Mouse (Mus musculus) megakaryocyte, adult 5-6 weeks (primary cell): ENCODE results near the gene Aldh1l1. TPM values are rescaled to one million over a fixed set of nuclear protein-coding genes. Genes with fewer than 3 reads are reported as not detected.

Source experiments
- ATAC-seq: 2 replicates; pipeline ENCODE4 v1.8.0; 2016; ENCODE audit warnings: mild to moderate bottlenecking, inconsistent platforms; ENCODE audit not compliant: poor library complexity, severe bottlenecking
- total RNA-seq, 2 experiments: library from RNA; stranded (forward) in 1 of 2; stranded (reverse) in 1 of 2; fragments of 153-499, 151-499 nt in 1 of 2; fragments of 221-1000, 200-1000 nt in 1 of 2; gene quantifications; 2 replicates each; pipeline versions ENCODE4 v1.2.3 to v1.2.4; 2015 to 2017

Aldh1l1 gene
- total RNA-seq, 2 experiments from 2014 or later = 0.31 to 0.55 TPM

DNA sequence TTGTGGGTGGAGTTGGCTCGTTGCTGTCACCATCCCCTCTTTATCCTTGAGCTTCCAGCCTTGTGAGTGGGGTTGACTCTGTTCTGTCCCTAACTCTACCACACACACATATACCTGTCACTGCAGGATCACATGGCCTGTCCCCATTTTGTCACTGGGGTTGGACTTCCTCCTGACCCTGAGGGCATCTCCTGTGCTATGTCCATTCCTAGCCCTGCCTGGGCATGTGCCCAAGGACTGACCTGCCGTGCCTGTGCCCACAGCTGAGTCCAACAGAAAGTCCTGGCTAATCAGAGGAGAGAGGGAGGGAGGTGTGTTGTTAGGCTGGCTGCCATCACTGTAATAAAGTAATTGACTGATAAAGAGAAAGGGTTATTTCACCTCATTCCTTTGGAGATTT lies 58.2 kb downstream of the Aldh1l1 start:
- ATAC-seq = no peak

DNA sequence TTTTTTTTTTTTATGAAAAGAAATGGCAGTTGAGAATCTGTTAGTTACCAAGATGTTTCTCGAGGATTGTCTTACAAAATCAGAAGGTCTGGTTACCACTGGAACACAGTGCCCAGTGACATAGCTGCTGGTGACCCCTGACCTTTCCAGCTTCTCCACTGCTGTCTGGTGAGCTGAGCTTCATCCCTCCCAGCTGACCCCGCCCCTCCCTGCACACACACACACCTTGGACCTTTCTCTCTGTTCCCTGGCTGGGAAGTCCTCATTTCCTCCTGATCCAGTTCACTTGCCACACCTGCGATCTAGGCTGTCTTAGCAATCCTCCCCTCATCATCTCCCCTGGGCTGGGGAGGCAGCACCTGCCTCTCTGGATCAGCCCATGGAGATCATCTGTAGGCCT lies 60.0 kb downstream of the Aldh1l1 start:
- ATAC-seq = no peak

- ATAC-seq = no peak
Measured at GRCm38 (mm10) chr6:90547041-90547440, 60.8 kb downstream of the Aldh1l1 start.

DNA sequence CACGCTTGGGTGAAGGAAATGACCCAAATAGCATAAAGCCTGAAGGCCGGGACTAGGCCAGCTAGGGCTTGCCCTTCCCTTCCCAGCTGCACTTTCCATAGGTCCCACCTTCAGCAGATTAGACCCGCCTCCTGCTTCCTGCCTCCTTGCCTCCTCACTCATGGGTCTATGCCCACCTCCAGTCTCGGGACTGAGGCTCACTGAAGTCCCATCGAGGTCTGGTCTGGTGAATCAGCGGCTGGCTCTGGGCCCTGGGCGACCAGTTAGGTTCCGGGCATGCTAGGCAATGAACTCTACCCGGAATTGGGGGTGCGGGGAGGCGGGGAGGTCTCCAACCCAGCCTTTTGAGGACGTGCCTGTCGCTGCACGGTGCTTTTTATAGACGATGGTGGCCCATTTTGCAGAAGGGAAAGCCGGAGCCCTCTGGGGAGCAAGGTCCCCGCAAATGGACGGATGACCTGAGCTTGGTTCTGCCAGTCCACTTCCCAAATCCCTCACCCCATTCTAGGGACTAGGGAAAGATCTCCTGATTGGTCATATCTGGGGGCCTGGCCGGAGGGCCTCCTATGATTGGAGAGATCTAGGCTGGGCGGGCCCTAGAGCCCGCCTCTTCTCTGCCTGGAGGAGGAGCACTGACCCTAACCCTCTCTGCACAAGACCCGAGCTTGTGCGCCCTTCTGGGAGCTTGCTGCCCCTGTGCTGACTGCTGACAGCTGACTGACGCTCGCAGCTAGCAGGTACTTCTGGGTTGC lies 64.1 kb downstream of the Aldh1l1 start:
- ATAC-seq = peak; percentile 57

- no peak for ATAC-seq
Measured at GRCm38 (mm10) chr6:90551251-90551650, 65.0 kb downstream of the Aldh1l1 start.

DNA sequence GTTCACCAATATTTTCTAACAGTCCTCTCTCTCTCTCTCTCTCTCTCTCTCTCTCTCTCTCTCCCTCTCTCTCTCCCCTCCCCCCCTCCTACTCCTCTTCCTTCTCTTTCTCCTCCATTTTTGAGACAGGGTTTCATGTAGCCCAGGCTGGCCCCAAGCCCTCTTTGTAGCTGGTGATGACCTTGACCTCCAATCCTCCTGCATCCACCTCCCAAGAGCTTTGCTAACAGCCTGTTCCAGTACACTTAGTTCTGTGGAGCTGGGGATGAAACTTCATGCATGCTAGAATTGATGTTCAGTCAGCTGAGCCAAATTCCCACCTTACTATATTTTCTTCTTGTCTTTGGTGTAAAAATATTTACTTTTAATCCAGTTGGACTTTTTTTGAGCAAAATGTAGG lies 67.0 kb downstream of the Aldh1l1 start:
- ATAC-seq = no peak

- no peak for ATAC-seq
Measured at GRCm38 (mm10) chr6:90553682-90554081, 67.5 kb downstream of the Aldh1l1 start.

- ATAC-seq = no peak
Measured at GRCm38 (mm10) chr6:90556534-90557058, 70.4 kb downstream of the Aldh1l1 start.

DNA sequence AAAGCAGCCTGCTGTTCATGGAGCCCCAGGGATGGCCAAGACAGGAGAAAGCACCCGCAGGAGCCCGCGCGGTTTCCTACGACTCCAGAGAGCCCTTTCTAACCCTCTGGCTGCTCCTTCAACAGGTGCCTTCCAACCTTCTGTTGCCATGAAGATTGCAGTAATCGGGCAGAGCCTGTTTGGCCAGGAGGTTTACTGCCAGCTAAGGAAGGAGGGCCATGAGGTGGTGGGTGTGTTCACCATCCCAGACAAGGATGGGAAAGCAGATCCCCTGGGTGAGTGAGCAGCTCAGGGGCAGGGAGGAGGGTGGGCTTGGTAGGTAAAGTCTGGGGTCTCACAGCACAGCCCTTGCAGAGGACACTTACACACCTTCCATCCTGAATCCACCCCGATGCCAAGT lies 70.8 kb downstream of the Aldh1l1 start:
- ATAC-seq = no peak

DNA sequence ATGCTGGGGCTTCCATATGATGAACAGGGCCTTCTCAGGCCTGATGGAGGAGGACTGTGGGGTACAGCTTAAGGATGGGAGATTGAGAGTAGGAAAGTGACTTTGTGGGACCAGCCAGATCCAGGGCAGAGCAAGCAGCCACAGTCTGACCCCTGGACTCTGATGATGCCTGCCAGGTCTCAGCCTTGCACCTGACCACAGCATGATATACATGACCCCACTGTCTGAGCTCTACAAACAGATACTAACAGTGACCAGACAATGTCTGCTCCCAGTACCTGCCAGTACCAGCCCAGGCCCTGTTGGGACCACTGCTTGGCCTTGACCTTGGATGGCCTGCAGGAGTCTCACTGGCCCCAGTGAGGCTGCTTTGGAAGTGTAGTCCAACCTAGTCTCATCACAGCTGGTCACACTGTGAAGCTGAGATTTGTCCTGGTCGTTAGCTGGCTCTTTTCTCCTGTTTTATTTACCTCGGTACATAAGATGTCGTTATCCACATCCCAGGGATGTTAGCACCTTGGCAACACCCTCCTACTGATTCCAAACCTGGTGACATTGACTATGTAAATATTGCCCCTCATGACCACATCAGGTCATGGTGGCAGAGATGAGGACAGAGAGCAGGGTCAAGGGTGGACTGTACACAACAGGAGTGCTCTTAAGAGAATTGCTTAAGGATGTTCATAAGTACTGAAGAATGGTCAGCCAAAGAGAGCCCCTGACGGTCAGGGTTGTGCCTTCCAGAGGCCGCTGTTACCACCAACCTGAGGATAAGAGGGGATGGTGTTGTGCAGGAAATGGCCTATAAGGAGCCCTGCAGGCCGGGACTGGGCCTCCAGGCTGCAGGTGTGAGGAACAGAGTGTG lies 71.8 kb downstream of the Aldh1l1 start:
- ATAC-seq = no peak

- peak; percentile 38; the same call in 1 of the 2 replicates for ATAC-seq
Measured at GRCm38 (mm10) chr6:90560390-90561058, 74.3 kb downstream of the Aldh1l1 start.

DNA sequence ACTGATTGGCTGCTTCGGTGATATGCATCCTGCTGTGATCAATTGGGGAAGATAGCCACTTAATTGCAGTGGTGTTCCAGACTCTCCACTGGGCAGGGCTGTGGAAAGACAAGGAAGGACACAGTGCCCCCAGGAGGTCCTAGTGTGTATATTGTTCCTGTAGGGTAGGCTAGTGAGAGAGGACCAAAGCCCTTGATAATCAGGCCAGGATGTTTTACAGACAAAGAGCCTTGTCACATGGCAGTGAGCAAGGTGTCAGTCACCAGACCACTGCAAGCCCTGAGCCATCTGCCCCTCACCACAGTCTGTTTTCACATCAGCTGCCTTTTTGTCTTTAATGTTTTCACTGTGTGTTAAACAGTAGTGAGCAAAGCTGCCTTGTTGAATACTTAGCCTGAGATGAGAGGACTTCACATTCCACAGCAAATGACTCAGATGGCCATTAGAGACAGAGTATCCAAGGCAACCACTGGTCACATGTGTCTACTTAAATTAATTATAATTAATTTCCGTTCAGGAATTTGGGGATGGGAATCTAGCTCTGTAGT lies 75.1 kb downstream of the Aldh1l1 start:
- no peak for ATAC-seq

GRCm38 (mm10) chr6:90564240-90564639 lies 78.0 kb downstream of the Aldh1l1 start:
- no peak for ATAC-seq

DNA sequence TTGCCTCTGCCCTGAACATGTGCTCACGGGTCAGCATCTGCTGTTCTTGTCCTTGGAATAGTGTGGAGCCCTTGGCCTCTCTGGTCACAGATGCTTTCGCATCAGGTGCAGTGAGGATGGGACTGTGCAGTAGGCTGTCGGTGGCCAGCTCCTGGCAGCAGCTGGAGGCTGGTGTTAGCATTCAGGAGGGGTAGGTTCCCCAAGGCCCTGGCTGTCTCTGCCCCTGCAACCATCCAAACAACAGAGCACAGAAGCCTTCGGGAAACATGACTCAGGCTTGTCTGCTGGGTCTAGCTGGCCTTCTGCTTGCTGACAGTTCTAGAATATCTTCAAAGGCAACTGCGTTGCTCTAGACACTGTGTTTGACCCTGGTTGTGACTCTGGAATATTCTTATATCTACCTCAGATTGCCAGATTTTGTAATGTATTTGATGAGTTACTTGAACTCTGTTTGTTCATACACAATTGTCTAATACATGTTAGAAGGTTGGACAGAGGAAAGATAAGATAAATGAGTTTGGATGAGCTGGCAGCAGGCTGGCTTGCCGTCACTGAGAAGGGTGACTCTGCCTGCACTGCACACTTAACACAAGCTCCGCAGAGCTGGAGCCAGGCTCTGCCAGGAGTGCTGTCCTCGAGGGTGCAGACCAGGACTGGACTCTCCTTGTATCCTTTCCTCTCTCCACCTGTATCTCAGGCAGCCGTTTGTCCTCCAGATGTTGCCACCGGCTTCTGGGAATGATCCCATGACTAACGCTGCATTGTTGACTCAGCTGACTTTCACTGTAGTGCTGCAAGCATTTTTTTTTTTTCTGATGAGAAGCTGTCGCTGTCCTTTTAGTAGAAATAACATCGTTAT lies 79.4 kb downstream of the Aldh1l1 start:
- no peak for ATAC-seq

GRCm38 (mm10) chr6:90567486-90567885 lies 81.3 kb downstream of the Aldh1l1 start:
- no peak for ATAC-seq

DNA sequence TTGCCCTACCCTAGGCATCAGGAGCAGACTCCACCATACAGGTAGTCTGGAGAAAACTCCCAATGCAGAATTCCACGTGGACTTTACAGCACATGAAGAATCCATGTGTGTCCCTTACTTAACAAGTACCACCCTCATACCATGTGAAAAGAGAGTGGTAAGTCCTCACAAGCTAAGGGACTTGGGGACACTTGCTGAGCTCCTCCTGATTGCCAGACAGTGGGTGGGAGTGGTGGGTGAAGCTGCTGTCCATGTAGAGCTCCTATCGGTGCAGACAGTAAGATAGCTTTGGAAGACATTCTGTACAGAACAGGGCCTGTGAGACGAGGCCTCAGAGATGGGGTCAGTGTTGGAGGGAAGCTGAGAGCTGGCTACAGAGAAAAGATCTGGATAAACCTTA lies 81.7 kb downstream of the Aldh1l1 start:
- ATAC-seq = no peak

- no peak for ATAC-seq
Measured at GRCm38 (mm10) chr6:90568721-90569120, 82.5 kb downstream of the Aldh1l1 start.

DNA sequence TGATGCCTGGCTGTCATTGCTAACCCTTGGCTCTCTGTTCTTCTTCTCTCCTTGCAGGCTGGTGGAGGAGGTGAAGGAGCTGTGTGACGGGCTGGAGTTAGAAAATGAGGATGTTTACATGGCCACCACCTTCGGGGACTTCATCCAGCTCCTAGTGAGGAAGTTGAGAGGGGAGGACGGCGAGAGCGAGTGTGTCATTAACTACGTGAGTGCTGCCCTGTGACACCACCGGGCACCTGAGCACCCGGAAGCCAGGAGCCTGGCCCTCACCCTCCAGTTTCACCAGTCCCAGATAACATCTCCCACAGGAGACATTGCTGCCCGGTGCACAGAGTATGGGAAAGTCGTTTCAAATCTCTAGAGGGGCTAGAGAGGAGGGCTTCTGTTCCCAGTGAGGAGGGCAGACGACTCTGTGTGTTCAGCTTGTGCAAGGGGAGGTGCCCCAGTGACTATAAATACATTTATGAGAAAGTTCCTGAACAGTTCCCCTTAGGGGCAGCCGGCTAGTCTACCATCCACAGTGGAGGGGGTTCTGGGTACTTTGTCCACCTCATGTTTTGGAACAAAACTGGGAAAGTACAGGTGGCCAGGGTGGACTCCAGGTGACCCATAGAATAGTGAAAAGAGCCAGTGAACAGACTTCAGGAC lies 83.6 kb downstream of the Aldh1l1 start:
- ATAC-seq = peak; percentile 56

DNA sequence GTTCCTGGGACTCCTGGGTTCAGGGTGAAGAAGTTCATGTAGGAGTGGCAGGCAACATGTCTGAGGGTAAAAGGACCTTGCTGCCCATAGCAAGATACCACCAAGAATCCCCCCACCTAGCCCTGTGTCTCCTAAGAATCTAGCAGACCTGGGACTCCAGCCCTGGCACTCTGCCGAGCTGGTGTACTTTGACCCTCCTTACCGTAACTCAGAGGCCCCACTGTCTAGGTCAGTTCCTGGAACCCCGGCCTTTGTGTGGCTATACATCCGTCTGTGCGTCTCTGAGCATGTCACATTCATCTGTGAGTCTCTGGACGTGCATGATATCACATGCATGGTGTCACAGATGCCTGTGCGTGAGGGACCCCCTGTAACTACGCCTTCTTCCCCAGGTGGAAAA lies 84.2 kb downstream of the Aldh1l1 start:
- no peak for ATAC-seq
